Mouse (Mus musculus): ENCODE results near the gene Ndufc2. TPM values are rescaled to one million over a fixed set of nuclear protein-coding genes. Genes with fewer than 3 reads are reported as not detected.
"Not testable (repeated sequence)": the region's sequence is repeated elsewhere in the genome, so short reads cannot be mapped to it uniquely, and the experiment has no call there.

Gene Ndufc2
- polyA plus RNA-seq, 1 experiment from 2014 or later, result 221 TPM

GRCm38 (mm10) chr7:97429705-97430104 is 29.9 kb downstream of the Ndufc2 start:
- Histone ChIP-seq H3K9ac (no peak overlapping the region), H3K4me2 (no peak overlapping the region), H3K27me3 (no peaks in the 10 kb centered on the region), H3K36me3 (no peaks in the 10 kb centered on the region), H3K9me3 (replicated peaks) (no peaks in the 10 kb centered on the region), H3K4me3 (replicated peaks) (no peak overlapping the region), H3K27ac (no peak overlapping the region), H3K4me1 (replicated peaks) (peaks cover 3% of the 10 kb centered on the region; the same call in 1 of the 2 replicates)
- WGBS (ENCODE audit: insufficient replicate concordance), result 21% methylated on average over 5 of the region's 5 CpGs
- DNase-seq (no peak), ATAC-seq (ENCODE audit: low read depth) (no peak)

DNA sequence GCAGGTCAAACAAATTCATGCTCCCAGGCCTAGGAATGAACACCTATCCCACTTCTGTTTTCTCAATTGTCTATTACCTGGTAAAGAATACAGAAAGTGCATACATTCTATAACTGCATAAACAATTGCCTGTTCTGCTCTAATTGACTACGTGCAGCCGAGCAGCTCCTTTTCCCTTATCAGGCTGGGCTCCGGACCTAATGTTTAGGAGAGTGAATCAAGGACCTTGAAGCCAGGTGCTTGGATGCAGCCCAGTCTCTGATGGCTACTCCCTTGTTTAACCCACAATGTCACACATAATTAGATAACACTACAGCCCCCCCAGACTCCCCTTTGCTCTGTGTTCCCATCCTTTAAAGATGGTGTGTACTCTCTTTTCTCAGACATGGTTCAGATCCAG is 33.7 kb downstream of the Ndufc2 start:
- not testable (repeated sequence) for H3K4me3 ChIP-seq (replicated peaks); H3K9me3 ChIP-seq (replicated peaks); H3K9ac ChIP-seq; H3K4me1 ChIP-seq (replicated peaks); ATAC-seq (ENCODE audit: low read depth); H3K27me3 ChIP-seq; H3K27ac ChIP-seq; H3K36me3 ChIP-seq; DNase-seq; H3K4me2 ChIP-seq
- WGBS (ENCODE audit: insufficient replicate concordance), result 64% methylated on average over 3 of the region's 3 CpGs

- H3K4me1 ChIP-seq (replicated peaks), result no peaks in the 10 kb centered on the region
- WGBS (ENCODE audit: insufficient replicate concordance), result 61% methylated on average over 10 of the region's 10 CpGs
- no peaks in the 10 kb centered on the region for H3K27me3 ChIP-seq
- no peaks in the 10 kb centered on the region for H3K36me3 ChIP-seq
- no peak overlapping the region for H3K4me2 ChIP-seq
- no peak overlapping the region for H3K27ac ChIP-seq
- DNase-seq, result no peak
- no peak overlapping the region for H3K9ac ChIP-seq
- no peaks in the 10 kb centered on the region for H3K9me3 ChIP-seq (replicated peaks)
- ATAC-seq (ENCODE audit: low read depth), result no peak
- no peak overlapping the region for H3K4me3 ChIP-seq (replicated peaks)
Measured at GRCm38 (mm10) chr7:97434517-97434916, 34.7 kb downstream of the Ndufc2 start.

DNA sequence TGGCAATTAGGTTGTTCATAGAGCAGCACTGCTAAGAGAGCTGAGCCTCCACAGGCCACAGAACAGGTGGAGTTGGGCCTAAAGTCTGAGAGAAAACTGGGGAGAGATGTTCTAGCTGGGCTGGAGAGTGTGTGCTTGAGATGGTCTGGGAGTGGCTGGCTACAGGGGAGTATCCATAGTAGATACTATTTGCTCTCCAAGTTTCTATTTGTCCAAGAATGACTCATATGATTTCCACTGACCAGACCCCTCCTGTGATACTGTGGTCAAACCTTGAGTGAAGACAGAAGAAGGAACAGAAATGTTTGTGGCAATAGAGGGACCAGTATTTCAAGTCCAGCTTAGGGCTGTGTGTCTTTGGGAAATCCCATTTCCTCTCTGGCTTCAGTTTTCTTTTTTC is 39.2 kb downstream of the Ndufc2 start:
- Histone ChIP-seq H3K4me3 (replicated peaks) (no peak overlapping the region), H3K27me3 (no peaks in the 10 kb centered on the region), H3K36me3 (no peaks in the 10 kb centered on the region), H3K9me3 (replicated peaks) (peaks cover 8% of the 10 kb centered on the region; the same call in 1 of the 2 replicates), H3K4me1 (replicated peaks) (no peaks in the 10 kb centered on the region), H3K27ac (no peak overlapping the region), H3K9ac (no peak overlapping the region), H3K4me2 (no peak overlapping the region)
- ATAC-seq (ENCODE audit: low read depth) (no peak), DNase-seq (no peak)

- H3K27ac ChIP-seq, result no peak overlapping the region
- H3K4me1 ChIP-seq (replicated peaks), result peaks cover 2% of the 10 kb centered on the region
- peaks cover 6% of the 10 kb centered on the region; the same call in 1 of the 2 replicates for H3K9me3 ChIP-seq (replicated peaks)
- no peak overlapping the region for H3K9ac ChIP-seq
- ATAC-seq (ENCODE audit: low read depth), result no peak
- no peak overlapping the region for H3K4me2 ChIP-seq
- WGBS (ENCODE audit: insufficient replicate concordance), result 61% methylated on average over 6 of the region's 6 CpGs
- no peak for DNase-seq
- H3K27me3 ChIP-seq, result no peaks in the 10 kb centered on the region
- no peaks in the 10 kb centered on the region for H3K36me3 ChIP-seq
- H3K4me3 ChIP-seq (replicated peaks), result no peak overlapping the region
Measured at GRCm38 (mm10) chr7:97446171-97446925, 46.5 kb downstream of the Ndufc2 start.

DNA sequence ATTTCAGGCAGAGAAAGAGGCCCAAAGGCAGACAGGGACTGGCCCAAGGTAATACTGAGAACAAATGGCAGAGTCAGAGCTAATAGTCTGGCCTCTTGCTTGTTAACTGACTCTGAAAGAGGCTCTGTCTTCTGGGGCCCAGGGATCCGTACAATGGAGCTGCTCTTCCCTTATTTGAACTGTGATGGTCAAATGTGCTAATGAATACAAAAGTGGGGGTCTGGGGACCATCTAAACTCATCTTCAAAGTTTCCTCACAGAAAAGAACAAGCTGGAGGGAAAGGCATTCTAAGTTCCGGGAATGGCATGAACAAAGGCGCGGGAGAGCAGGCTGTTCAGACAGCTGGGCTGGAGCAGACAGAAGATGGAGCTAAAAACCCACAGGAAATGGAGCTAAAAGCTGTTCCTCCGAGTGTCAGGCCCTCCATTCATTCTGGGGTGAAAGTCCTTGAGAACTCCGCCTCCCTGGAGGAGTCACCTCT is 47.3 kb downstream of the Ndufc2 start:
- H3K9ac ChIP-seq, result no peak overlapping the region
- no peak overlapping the region for H3K4me2 ChIP-seq
- no peaks in the 10 kb centered on the region for H3K36me3 ChIP-seq
- H3K4me3 ChIP-seq (replicated peaks), result no peak overlapping the region
- DNase-seq (no peak), ATAC-seq (ENCODE audit: low read depth) (no peak)
- no peak overlapping the region for H3K27ac ChIP-seq
- peaks cover 10% of the 10 kb centered on the region for H3K4me1 ChIP-seq (replicated peaks)
- WGBS (ENCODE audit: insufficient replicate concordance), result 48% methylated on average over 6 of the region's 6 CpGs
- no peaks in the 10 kb centered on the region for H3K27me3 ChIP-seq
- H3K9me3 ChIP-seq (replicated peaks), result 0 out of 2 replicates have a peak, but pooled peaks cover 3% of the 10 kb centered on the region

GRCm38 (mm10) chr7:97451023-97451422 is 51.2 kb downstream of the Ndufc2 start, which contains the start of gene Kctd14:
TSS of gene Kctd14 (plus strand) at chr7:97451323.
- not testable (repeated sequence) for H3K4me3 ChIP-seq (replicated peaks); H3K27me3 ChIP-seq; H3K36me3 ChIP-seq; DNase-seq; ATAC-seq (ENCODE audit: low read depth); H3K9me3 ChIP-seq (replicated peaks)
- H3K27ac ChIP-seq, result peak within 1 kb of the TSS; percentile 99
- peak within 1 kb of the TSS; percentile 87; the same call in 1 of the 2 replicates for H3K9ac ChIP-seq
- 32% methylated on average over 2 of the region's 2 CpGs for WGBS (ENCODE audit: insufficient replicate concordance)
- H3K4me2 ChIP-seq, result peak within 1 kb of the TSS; percentile 95
- H3K4me1 ChIP-seq (replicated peaks), result peaks cover 42% of the 10 kb centered on the region

DNA sequence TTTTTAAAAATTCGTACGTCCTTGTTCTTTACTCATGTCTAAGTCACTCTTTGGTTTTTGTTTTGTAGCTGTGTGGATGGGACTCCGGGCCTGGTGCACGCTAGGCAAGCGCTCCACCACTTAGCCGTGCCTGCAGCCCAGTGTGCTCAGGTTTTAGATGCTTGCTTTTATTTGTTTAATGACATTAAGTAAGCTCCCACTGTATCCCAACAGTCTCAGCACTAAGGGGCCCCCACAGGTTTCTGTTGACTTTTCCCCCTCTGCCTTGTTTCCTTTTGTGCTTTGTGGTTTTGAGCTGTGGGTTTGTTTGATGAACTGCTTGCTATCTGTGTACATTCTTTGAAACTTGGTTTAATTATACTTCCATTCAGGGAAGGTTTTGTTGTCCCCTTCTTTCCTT is 52.4 kb downstream of the Ndufc2 start:
- peak overlapping the region; percentile 87 for H3K9ac ChIP-seq
- H3K36me3 ChIP-seq, result peaks cover 2% of the 10 kb centered on the region
- peak overlapping the region; percentile 99 for H3K27ac ChIP-seq
- DNase-seq (no peak), ATAC-seq (ENCODE audit: low read depth) (no peak)
- peaks cover 46% of the 10 kb centered on the region for H3K4me1 ChIP-seq (replicated peaks)
- no peaks in the 10 kb centered on the region for H3K27me3 ChIP-seq
- H3K4me2 ChIP-seq, result peak overlapping the region; percentile 95
- 60% methylated on average over 6 of the region's 6 CpGs for WGBS (ENCODE audit: insufficient replicate concordance)
- H3K9me3 ChIP-seq (replicated peaks), result 0 out of 2 replicates have a peak, but pooled peaks cover 3% of the 10 kb centered on the region
- no peak overlapping the region for H3K4me3 ChIP-seq (replicated peaks)

DNA sequence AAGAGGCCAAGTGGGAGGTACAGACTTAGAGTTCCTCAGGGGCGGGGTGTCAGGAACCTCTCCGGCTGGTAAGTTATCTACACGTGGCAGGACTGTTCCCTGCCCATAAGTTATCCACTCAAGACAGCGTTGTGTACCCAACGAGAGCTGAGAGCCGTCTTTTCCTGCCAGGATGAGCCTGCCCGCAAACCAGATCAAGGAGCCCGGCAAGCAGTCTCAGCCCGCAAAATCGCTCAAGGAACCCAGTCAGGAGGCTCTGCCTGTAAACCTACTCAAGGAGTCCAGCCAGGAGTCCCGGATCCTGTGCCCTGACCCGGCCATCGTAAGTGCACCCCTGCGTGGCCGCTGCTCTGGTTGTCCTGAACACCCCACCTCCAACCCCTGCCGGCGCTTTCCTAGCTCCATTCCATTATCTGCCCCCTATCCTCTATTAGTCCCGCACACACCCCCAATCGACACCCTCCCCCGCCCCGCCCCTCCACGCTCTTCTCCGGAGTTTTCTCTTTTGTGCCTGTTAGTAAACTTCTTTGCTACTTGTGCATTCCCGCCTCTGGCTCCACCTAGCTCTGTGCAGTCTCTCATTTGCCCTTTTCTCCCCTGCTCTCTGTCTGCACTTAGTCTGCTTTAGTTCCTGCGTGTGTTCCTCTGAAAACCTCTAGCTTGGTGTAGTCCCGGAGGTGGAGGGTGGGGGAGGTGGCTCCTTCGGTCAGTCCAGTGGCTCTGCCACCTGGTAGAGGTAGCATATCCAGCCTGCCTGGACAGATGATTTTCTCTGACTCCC is 53.5 kb downstream of the Ndufc2 start:
- Histone ChIP-seq H3K9me3 (replicated peaks) (0 out of 2 replicates have a peak, but pooled peaks cover 3% of the 10 kb centered on the region), H3K4me3 (replicated peaks) (peak overlapping the region; percentile 79), H3K27me3 (no peaks in the 10 kb centered on the region), H3K4me1 (replicated peaks) (peaks cover 46% of the 10 kb centered on the region), H3K36me3 (peaks cover 12% of the 10 kb centered on the region), H3K9ac (peak overlapping the region; percentile 87), H3K4me2 (peak overlapping the region; percentile 95), H3K27ac (peak overlapping the region; percentile 99)
- WGBS (ENCODE audit: insufficient replicate concordance), result 1% methylated on average over 27 of the region's 27 CpGs
- peak; percentile 99 for ATAC-seq (ENCODE audit: low read depth)
- DNase-seq, result peak; percentile 76

- Histone ChIP-seq H3K9me3 (replicated peaks) (no peaks in the 10 kb centered on the region), H3K36me3 (peaks cover 22% of the 10 kb centered on the region), H3K27ac (peak overlapping the region; percentile 54), H3K4me3 (replicated peaks) (peak overlapping the region; percentile 79), H3K27me3 (no peaks in the 10 kb centered on the region), H3K9ac (peak overlapping the region; percentile 87), H3K4me1 (replicated peaks) (peaks cover 46% of the 10 kb centered on the region), H3K4me2 (peak overlapping the region; percentile 95)
- no peak for DNase-seq
- 87% methylated on average over 10 of the region's 10 CpGs for WGBS (ENCODE audit: insufficient replicate concordance)
- ATAC-seq (ENCODE audit: low read depth), result no peak
Measured at GRCm38 (mm10) chr7:97454795-97455194, 55.0 kb downstream of the Ndufc2 start.

DNA sequence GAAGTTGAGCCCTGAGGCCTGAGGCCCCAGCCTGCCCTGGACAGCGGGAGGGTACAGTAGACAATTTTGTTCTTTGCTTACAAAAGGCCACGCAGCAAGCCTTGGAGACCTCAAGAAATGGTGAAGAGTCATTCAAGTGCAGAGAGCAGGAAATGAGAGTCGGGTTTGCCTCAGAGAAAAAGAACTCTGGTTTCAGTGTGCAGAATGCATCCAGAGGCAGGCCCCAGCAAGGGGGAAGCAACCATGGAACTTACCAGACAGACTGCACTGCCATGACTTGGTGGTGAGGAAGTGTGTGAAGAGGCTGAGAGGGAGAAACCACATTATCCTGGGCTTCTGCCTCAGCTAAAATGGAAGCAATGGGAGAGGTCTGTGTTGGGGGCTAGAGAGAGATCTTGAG is 55.8 kb downstream of the Ndufc2 start:
- 0 out of 2 replicates have a peak overlapping the region, but pooled peaks have one; percentile 6 for H3K27ac ChIP-seq
- H3K4me2 ChIP-seq, result peak overlapping the region; percentile 95

More for the DNA sequence above, 55.8 kb downstream of the Ndufc2 start:
- Histone ChIP-seq H3K36me3 (peaks cover 28% of the 10 kb centered on the region), H3K4me1 (replicated peaks) (peaks cover 46% of the 10 kb centered on the region), H3K9ac (peak overlapping the region; percentile 34; the same call in 1 of the 2 replicates), H3K4me3 (replicated peaks) (no peak overlapping the region), H3K9me3 (replicated peaks) (no peaks in the 10 kb centered on the region), H3K27me3 (no peaks in the 10 kb centered on the region)
- WGBS (ENCODE audit: insufficient replicate concordance), result 53% methylated on average over 3 of the region's 3 CpGs
- ATAC-seq (ENCODE audit: low read depth) (no peak), DNase-seq (no peak)

Measured in liver, embryonic 13.5 days (tissue).